Mouse (Mus musculus) CH12.LX (cell line): ENCODE data around the gene Tmem205.

ENCODE experiments used
- CHD1 ChIP-seq: IDR thresholded peaks from 2 replicates; pipeline ENCODE4 v1.6.1; 2012; ENCODE audit warnings: low read depth, low read length, improper control_type of control experiment, inconsistent platforms
- CHD2 ChIP-seq: IDR thresholded peaks from 2 replicates; pipeline ENCODE4 v1.6.1; 2011; ENCODE audit warnings: low read length, improper control_type of control experiment
- CTCF ChIP-seq, 2 experiments: IDR thresholded peaks in 1 of 2; conservative IDR thresholded peaks in 1 of 2; 2 replicates each; pipeline ENCODE4 v1.5.1; 2011 to 2012; ENCODE audit warnings: low read depth in 2 of 2, low read length in 2 of 2, improper control_type of control experiment in 1 of 2, inconsistent platforms in 1 of 2, mild to moderate bottlenecking in 1 of 2, moderate library complexity in 1 of 2
- EP300 ChIP-seq: IDR thresholded peaks from 2 replicates; pipeline ENCODE4 v1.6.1; 2011; ENCODE audit warnings: low read length, improper control_type of control experiment
- MAFK ChIP-seq: IDR thresholded peaks from 2 replicates; pipeline ENCODE4 v1.6.1; 2011; ENCODE audit warnings: low read length, improper control_type of control experiment; ENCODE audit not compliant: insufficient replicate concordance
- PAX5 ChIP-seq: IDR thresholded peaks from 2 replicates; pipeline ENCODE4 v1.6.1; 2012; ENCODE audit warnings: low read length, inconsistent platforms, mixed read lengths
- POLR2A ChIP-seq: IDR thresholded peaks from 2 replicates; pipeline ENCODE4 v1.6.1; 2011; ENCODE audit warnings: low read depth, mild to moderate bottlenecking, improper control_type of control experiment, low read length
- POLR2AphosphoS2 ChIP-seq: IDR thresholded peaks from 2 replicates; pipeline ENCODE4 v1.6.1; 2011; ENCODE audit warnings: low read depth, low read length, improper control_type of control experiment
- UBTF ChIP-seq: IDR thresholded peaks from 2 replicates; pipeline ENCODE4 v1.6.1; 2012; ENCODE audit warnings: low read depth, mild to moderate bottlenecking, inconsistent platforms, low read length, improper control_type of control experiment, moderate library complexity
- USF1 ChIP-seq: IDR thresholded peaks from 2 replicates; pipeline ENCODE4 v1.6.1; 2014; ENCODE audit warnings: low read depth, mild to moderate bottlenecking, inconsistent platforms, low read length, improper control_type of control experiment
- ZC3H11A ChIP-seq: IDR thresholded peaks from 2 replicates; pipeline ENCODE4 v1.6.1; 2012; ENCODE audit warnings: low read depth, mild to moderate bottlenecking, inconsistent platforms, low read length, improper control_type of control experiment

GRCm38 (mm10) chr9:21932445-21933137 is 5.2 kb upstream of the Tmem205 start:
- TF ChIP-seq CHD1 = no peak
- TF ChIP-seq MAFK = no peak
- TF ChIP-seq CHD2 = no peak
- no peak for TF ChIP-seq POLR2A
- TF ChIP-seq USF1 = no peak
- TF ChIP-seq ZC3H11A = no peak
- no peak for TF ChIP-seq CTCF (conservative IDR thresholded peaks at IDR 0.05 in 1 of 2, IDR thresholded peaks at IDR 0.05 in 1 of 2; ENCODE audit: low read depth in 2 of 2, low read length in 2 of 2)
- no peak for TF ChIP-seq UBTF
- TF ChIP-seq EP300 = no peak
- TF ChIP-seq POLR2AphosphoS2 = no peak
- TF ChIP-seq PAX5 = no peak
